Mouse (Mus musculus) intestine, postnatal 0 days (tissue): ENCODE data around the gene Slc2a1. TPM values are rescaled to one million over a fixed set of nuclear protein-coding genes. Genes with fewer than 3 reads are reported as not detected.

Experiments used
- ATAC-seq: fragments of 200-750 bp; cut with Nextera tagmentation; 2 replicates; pipeline ENCODE4 v1.8.0; 2017; ENCODE audit warnings: mild to moderate bottlenecking, moderate TSS enrichment, moderate library complexity
- H3K27ac ChIP-seq: fragments of 300-500 bp; sonication (generic); 2 replicates; pipeline ENCODE4 v1.5.1; 2014; ENCODE audit warnings: mild to moderate bottlenecking, low read depth, low read length, moderate library complexity
- H3K27me3 ChIP-seq: fragments of 300-500 bp; sonication (generic); replicated peaks from 2 replicates; pipeline ENCODE4 v1.6.1; 2014; ENCODE audit warnings: low read length, mixed read lengths; ENCODE audit not compliant: control insufficient read depth, insufficient read depth
- H3K36me3 ChIP-seq: fragments of 300-500 bp; sonication (generic); 2 replicates; pipeline ENCODE4 v1.6.1; 2014; ENCODE audit warnings: mild to moderate bottlenecking, moderate library complexity; ENCODE audit not compliant: control insufficient read depth, insufficient read depth
- H3K4me1 ChIP-seq: fragments of 300-500 bp; sonication (generic); replicated peaks from 2 replicates; pipeline ENCODE4 v1.6.1; 2014; ENCODE audit warnings: antibody characterized with exemption, low read length, mixed read lengths; ENCODE audit not compliant: control insufficient read depth, insufficient read depth
- H3K4me2 ChIP-seq: fragments of 300-500 bp; sonication (generic); replicated peaks from 2 replicates; pipeline ENCODE4 v1.6.1; 2014; ENCODE audit warnings: low read depth, mild to moderate bottlenecking, moderate library complexity
- H3K4me3 ChIP-seq: fragments of 300-500 bp; sonication (generic); 2 replicates; pipeline ENCODE4 v1.5.1; 2014; ENCODE audit warnings: low read depth, low read length
- H3K9ac ChIP-seq: fragments of 300-500 bp; sonication (generic); 2 replicates; pipeline ENCODE4 v1.6.1; 2014; ENCODE audit warnings: mild to moderate bottlenecking, low read depth, low read length
- H3K9me3 ChIP-seq: fragments of 300-500 bp; sonication (generic); 2 replicates; pipeline ENCODE4 v1.6.1; 2016; ENCODE audit warnings: mixed run types; ENCODE audit not compliant: control insufficient read depth
- CTCF ChIP-seq: sonication (generic); IDR thresholded peaks from 2 replicates; pipeline ENCODE4 v1.5.1; 2016; ENCODE audit warnings: low read depth, mild to moderate bottlenecking, control low read depth, antibody characterized with exemption, moderate library complexity
- WGBS: fragments of 180-500 bp; shearing (Covaris S2); extraction: QIAGEN DNeasy Blood & Tissue Kit; methylation state at CpG from one replicate; pipeline ENCODE4 v1.1.7; 2014; 5-methylcytosine and 5-hydroxymethylcytosine counted together
- polyA plus RNA-seq: library from polyadenylated mRNA; unstranded; fragments of >200 nt; fragmentation: Nextera tagmentation; extraction: Ambion mirVana; gene quantifications from 2 replicates; pipeline ENCODE4 v1.2.1, GENCODE M21; 2015

Gene Slc2a1
- polyA plus RNA-seq, 1 experiment from 2014 or later, result 18.1 TPM

DNA sequence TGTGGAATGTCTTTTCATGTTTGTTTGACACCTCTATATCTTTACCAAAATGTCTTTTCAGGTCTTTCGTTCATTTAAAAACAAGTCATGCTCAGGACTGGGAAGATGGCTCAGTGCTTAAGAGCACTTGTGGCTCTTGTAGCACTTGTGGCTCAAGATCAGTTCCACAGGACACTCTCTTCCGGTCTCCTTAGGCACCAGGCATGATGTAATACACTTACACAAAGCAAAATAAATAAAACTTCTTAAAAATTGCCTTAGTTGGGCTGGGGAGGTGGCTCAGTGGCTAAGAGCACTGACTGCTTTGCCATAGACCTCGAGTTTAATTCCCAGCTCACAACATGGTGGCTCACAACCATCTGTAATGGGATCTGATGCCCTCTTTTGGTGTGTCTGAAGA lies 52.8 kb downstream of the Slc2a1 start:
- no peaks in the 10 kb centered on the region for H3K36me3 ChIP-seq
- no peak overlapping the region for H3K4me3 ChIP-seq
- no peaks in the 10 kb centered on the region for H3K4me1 ChIP-seq
- no peak overlapping the region for H3K9ac ChIP-seq
- H3K27ac ChIP-seq, result no peak overlapping the region
- ATAC-seq, result no peak
- no peaks in the 10 kb centered on the region for H3K27me3 ChIP-seq
- no peaks in the 10 kb centered on the region for H3K9me3 ChIP-seq
- 74% methylated on average over 3 of the region's 3 CpGs for WGBS
- no peak for TF ChIP-seq CTCF
- no peak overlapping the region for H3K4me2 ChIP-seq

DNA sequence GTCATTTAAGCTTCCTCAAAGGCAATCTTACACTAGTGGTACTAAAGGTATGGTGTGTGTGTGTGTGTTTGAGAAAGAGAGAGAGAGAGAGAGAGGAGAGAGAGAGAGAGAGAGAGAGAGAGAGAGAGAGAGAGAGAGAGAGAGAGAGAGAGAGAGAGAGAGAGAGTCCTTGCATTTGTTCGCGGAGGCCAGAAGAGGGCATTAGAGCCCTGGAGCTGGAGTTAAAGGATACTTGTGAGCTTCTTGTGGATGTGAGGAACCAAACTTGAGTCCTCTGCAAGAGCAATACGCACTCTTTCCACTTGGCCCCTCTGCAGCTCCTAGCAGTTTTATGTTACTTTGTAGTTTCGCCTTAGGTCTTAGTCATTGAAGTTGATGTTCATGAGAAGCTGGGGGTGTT lies 54.5 kb downstream of the Slc2a1 start:
- ATAC-seq, result no peak
- no peak overlapping the region for H3K9ac ChIP-seq
- no peak overlapping the region for H3K27ac ChIP-seq
- H3K36me3 ChIP-seq, result no peaks in the 10 kb centered on the region
- no peak overlapping the region for H3K4me3 ChIP-seq
- no peaks in the 10 kb centered on the region for H3K27me3 ChIP-seq
- H3K4me1 ChIP-seq, result no peaks in the 10 kb centered on the region
- TF ChIP-seq CTCF, result peak; percentile 30; the same call in 1 of the 2 replicates
- no peak overlapping the region for H3K4me2 ChIP-seq
- WGBS, result 77% methylated on average over 4 of the region's 4 CpGs
- no peaks in the 10 kb centered on the region for H3K9me3 ChIP-seq

GRCm38 (mm10) chr4:119165916-119166315 lies 57.4 kb downstream of the Slc2a1 start:
- no peak for ATAC-seq
- Histone ChIP-seq H3K9me3 (no peaks in the 10 kb centered on the region), H3K4me2 (no peak overlapping the region), H3K4me3 (no peak overlapping the region), H3K9ac (no peak overlapping the region), H3K27me3 (no peaks in the 10 kb centered on the region), H3K27ac (no peak overlapping the region), H3K36me3 (peaks cover 9% of the 10 kb centered on the region), H3K4me1 (no peaks in the 10 kb centered on the region)
- TF ChIP-seq CTCF, result no peak
- 74% methylated on average over 7 of the region's 7 CpGs for WGBS

DNA sequence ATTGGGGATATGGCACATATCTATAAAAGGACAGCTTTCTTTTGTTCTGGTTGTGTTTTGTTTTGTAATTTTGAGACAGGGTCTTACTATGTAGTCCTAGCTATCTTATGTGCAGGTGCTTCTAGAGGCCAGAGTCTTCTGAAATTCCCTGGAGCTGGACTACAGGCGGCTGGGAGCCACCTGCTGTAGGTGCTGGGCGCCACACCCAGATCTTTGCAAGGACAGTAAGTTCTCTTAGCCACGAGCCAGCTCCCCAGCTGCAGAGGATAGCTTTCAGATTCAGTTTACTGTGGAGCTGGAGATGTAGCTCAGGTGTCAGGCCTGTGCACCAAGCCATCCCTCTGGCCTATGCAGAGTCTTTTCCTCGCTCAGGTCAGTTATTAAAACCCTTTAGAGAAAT lies 58.6 kb downstream of the Slc2a1 start:
- Histone ChIP-seq H3K9ac (no peak overlapping the region), H3K4me3 (no peak overlapping the region), H3K27ac (no peak overlapping the region), H3K27me3 (no peaks in the 10 kb centered on the region), H3K9me3 (no peaks in the 10 kb centered on the region), H3K4me2 (no peak overlapping the region), H3K36me3 (peaks cover 9% of the 10 kb centered on the region), H3K4me1 (no peaks in the 10 kb centered on the region)
- peak; percentile 55 for TF ChIP-seq CTCF
- peak; percentile 44; the same call in 1 of the 2 replicates for ATAC-seq
- 49% methylated on average over 4 of the region's 4 CpGs for WGBS

DNA sequence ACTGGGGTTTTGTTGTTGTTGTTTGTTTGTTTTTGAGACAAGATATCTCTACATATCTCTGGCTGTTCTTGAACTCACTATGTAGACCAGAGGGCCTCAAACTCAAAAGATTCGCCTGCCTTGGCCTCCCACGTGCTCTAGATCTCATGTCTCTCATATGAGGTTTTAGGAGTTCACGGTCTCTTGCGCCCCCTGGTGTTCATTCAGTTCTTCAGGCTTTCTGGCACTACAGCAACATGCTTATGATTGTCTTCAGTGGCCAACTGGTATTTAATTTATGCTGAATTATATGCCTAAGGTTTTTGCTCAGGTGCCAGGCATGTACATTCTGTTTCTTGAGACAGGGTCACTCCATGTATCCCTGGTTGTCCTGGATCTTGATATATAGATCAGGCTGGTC lies 59.2 kb downstream of the Slc2a1 start:
- Histone ChIP-seq H3K9me3 (no peaks in the 10 kb centered on the region), H3K27ac (no peak overlapping the region), H3K4me1 (no peaks in the 10 kb centered on the region), H3K27me3 (no peaks in the 10 kb centered on the region), H3K36me3 (peaks cover 9% of the 10 kb centered on the region), H3K4me2 (no peak overlapping the region), H3K4me3 (no peak overlapping the region), H3K9ac (no peak overlapping the region)
- peak; percentile 54; the same call in 1 of the 2 replicates for ATAC-seq
- peak; percentile 97 for TF ChIP-seq CTCF
- 4% methylated on average over 4 of the region's 4 CpGs for WGBS

GRCm38 (mm10) chr4:119172919-119173650 lies 64.6 kb downstream of the Slc2a1 start:
- peak overlapping the region; percentile 75 for H3K4me3 ChIP-seq
- peaks cover 9% of the 10 kb centered on the region for H3K36me3 ChIP-seq
- peak overlapping the region; percentile 85 for H3K4me2 ChIP-seq
- no peaks in the 10 kb centered on the region for H3K9me3 ChIP-seq
- H3K27me3 ChIP-seq, result no peaks in the 10 kb centered on the region
- peak overlapping the region; percentile 65 for H3K9ac ChIP-seq
- H3K27ac ChIP-seq, result no peak overlapping the region
- WGBS, result 36% methylated on average over 18 of the region's 18 CpGs
- no peak for TF ChIP-seq CTCF
- H3K4me1 ChIP-seq, result no peaks in the 10 kb centered on the region
- no peak for ATAC-seq
